Mouse (Mus musculus): ENCODE measurements around the gene Nol3.

Gene Nol3

DNA sequence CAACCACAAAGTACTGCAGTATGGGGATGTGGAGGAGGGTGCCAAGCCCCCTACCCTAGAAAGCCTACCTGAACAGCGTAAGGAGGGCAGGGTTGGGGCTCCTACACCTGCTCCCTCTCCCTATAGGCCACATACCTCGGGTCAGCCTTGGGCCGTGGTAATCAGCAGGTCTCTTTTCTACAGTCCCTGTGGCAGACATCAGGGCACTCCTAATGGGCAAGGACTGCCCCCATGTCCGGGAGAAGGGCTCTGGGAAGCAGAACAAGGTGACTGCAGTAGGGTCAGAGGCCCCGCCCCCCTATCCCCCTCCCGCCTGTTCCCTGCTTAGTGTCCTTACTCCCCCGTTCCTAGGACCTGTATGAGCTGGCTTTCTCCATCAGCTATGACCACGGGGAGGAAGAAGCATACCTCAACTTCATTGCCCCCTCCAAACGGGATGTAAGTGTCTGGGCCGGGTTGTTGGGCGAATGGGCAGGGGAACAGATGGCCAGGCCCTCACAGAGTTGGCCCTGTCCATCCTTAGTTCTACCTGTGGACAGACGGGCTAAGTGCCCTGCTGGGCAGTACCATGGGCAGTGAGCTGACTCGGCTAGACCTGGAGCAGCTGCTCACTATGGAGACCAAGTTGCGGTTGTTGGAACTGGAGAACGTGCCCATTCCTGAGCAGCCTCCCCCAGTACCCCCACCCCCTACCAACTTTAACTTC is 33.4 kb downstream of the Nol3 start:
- peak; percentile 90 to 93 for DNase-seq

DNA sequence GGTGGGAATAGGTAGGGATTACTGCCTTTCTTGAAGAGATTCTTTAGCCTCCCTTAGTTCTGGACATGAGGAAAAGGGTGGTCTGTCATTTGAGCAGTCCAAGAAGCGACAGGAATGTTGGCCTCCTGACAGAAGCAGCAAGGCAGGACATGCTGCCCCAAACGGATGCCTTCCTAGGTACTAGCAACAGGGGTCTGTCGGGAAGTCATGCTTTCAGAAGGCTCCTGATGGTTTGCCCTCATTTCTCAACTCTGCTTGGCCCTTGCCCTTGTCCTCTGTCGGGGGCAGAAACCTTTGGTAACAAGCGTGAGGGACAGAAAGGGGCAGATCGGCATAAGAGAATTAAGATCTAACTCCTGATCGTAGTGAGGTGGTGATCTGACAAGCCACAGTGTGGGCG is 34.2 kb downstream of the Nol3 start:
- peak in 1 of 2 experiments; percentile 54 for DNase-seq

DNA sequence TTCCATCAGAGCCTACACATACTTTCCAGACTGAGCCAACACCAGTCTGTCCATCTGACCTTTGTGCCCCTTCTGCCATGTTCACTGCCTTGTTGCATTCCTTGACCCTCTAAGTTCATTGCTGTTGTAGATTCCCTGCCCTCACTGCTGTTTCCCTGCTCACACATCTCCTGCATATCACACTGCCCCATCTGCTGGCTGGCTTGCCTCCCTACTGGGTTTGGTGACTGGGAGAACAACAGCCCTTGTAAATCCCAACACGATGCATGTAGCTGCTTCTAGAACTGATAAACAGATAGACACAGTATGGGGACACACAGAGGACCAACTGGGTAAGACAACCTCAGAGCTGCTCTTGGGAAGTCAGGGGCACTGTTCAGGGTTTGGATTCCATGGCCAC is 35.8 kb downstream of the Nol3 start:
- no peak for DNase-seq

DNA sequence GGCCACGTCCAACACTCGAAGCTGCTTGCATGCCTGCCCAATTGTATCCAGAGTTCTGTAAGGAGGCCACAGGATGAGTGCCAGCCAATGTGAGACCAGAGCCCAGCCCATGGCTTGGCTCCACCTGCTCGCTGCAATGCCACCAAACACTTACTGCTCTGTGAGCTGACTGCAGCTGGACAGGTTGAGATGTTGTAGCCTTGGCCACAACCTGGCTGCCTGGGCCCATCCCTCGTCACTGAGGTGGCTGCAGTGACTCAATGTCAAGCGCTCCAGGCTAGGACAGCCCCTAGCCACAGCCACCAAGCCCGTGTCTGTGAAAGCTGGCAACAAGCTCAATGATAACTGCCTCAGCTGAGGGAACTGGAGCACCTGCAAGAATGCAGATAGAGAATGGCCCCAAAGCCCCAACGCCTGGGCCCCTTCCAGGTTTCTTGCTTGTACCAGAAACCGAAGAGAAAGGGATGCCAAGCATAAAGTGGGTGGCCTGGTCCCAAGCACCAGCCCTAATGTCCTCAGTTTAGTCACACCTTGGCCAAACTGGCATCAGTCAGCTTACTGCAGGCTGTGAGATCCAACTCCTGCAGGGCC is 37.0 kb downstream of the Nol3 start:
- DNase-seq: no peak

DNA sequence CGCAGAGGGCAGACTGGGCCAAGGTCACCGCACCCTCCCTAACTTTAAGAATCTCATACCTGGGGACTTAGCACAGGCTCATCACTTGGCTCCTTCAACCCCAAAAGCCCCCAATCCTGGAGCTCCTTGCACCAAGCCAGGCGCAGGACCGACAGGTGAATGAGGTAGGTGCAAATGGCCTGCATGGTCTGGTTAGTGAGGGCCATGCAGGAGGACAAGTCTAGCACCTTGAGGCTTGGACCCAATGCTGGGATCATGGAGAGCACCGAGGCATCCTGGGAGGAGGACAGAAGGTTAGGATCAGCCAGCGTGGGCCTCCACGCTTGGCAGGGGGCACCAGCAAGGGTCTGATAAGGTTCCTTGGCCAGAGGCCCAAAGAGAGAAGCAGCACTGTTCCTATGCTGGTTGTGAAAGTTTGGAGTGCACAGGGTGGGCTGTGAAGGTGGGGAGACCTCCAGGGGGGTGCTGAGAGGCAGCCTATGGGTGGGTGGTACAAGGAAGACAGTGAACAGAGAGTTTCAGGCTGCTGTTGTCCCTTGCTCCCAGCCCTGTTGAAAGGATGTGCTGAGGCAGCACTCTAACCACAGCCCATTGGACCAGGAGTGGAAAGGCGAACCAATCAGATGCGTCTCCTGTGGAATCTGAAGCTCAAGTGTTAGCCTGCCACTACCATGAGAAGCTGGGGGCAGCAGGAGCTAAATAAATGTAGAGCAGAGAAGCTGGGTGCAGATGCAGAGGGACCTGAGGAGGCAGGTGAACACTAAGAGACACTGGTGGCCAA is 37.9 kb downstream of the Nol3 start:
- DNase-seq: no peak

DNA sequence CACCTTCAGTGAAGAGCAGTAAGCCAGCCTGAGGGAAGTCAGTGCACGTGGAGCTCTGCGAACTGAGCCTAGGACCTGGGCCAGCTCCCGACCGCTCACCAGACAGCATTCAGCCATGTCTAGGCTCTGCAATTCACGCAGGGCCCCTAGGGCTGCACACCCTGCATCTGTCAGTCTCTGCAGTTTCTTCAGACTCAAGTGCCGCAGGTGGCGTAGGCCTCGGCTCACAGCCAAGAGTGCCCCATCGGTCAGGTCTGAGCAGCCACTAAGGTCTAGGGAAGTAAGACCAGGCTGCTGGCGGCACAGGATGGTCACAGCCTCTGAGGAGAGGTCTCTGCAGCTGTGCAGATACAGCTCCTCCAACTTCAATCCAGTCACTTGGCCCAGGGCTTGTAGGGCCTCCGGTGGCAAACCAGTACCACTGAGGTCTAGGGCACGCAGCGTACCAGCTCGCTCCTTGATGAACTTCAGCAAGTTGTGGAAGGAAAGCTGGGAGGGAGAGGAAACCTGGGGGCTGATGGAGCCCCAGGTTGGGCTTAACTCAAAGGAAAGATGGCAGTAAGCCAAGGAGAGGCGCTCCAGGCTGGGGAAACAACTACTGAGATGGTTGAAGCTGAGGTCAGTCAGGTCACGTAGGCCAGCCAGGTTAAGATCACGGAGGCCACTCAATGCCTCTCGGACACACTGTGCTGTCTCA is 39.3 kb downstream of the Nol3 start:
- peak in 1 of 2 experiments; percentile 57 for DNase-seq

DNA sequence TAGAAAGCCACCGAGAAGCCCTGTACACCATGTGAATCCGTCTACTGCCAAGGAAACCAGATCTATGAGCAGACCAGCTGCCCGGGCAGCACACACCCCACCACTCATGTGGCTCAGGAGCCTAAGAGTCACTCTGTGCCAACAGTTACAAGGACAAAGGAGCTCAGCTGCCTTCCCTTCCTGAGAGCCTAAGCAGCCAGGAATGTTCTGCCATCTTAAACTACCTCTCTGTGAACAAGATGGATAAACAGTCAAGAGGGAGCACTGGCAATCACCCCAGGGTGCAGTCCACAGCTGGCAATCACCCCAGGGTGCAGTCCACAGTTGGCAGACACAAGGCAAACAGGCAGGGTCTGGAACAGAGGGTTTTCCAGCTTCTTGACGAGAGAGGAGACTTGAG is 42.0 kb downstream of the Nol3 start:
- DNase-seq: peak; percentile 47 to 53

DNA sequence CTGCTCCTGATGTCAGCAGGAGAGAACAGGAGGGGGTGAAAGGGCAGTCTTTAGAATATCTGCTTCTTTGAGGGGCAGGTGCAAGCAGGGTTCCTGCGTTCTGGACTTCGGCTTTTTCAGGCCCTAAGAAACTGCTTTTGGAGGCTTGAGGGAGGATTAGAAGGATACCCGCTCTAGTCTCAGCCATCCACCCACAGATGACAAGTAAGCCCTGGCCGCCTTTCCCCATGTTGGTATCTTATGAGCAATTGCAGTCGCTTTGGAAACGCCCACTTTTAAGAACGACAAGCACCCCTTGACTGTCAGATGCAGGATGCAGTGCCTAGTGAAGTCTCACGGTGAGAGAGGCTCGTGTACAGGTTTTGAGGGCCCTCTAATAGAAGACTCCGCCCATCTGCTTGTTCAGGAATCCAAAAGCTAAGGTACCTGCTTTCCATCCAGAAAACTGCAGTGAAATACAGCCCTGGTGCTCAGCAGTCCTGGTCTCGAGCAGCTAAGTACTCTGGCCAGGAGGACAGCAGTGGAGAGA is 42.8 kb downstream of the Nol3 start:
- DNase-seq: no peak

DNA sequence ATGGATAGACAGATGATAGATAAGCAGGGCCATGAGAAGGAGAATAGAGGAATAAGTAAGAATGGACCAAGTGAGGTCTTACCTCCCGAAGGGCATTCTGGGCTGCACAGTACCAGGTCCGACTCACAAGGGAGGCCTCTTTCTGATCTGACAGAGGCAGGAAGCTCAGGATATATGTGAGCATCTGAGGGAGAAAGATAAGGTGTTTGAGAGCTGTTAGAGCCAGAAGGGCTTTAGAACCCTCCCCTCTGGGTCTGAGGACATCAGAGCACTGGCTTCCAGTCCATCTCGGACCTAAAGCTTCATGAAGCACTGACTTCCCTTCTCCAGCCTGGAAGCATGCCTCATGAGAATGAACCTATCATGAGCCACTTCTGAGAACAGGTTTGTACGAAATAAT is 47.2 kb downstream of the Nol3 start:
- DNase-seq: no peak

DNA sequence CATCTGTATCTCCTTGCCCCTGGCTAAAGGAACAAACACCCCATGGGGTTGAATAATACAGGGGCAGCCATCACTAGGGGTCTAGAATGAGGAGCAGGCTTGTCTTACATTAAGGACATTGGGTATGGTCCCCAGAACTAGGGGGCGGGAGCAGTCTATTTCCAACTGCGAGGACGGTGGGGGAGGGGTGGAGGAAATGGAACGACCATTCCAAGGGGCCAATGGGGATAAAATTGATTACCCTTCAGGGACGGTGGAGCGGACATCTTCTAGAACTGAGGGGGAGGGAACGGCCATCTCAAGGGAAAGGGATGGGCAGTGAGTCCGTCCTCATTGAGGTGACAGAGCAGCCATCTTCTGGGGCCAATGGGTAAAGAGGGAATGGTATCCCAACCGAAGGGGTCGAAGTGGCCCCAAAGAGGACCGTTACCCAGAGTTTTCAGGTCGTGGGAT is 49.7 kb downstream of the Nol3 start:
- DNase-seq: peak; percentile 73 to 74

DNA sequence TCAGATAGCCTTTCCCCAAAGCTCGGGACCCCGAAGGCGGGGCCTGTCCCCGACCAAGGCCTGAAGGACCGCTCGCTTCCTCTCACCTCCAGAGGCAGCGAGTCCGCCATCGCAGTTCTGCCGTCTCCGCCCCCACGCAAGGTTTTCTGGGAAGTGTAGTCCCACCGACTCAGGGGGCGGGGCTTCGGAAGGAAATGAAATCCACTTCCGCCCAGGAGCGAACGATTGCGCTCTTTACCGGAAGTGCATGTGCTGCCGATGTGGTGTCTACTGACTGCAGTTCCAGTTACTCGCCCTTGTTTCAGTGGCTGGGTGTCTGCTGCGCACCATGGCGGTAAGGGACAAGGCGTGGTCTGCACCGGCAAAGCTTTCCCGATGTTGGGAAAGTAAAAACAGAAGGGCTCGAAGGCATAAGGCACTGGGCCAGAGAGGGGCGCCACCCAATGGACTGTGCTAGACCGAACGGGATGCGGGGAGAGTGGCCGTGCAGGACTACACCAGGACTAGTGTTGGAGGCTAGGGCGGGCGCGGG is 50.3 kb downstream of the Nol3 start, which contains the start of the genes Lrrc29 and Tmem208:
Lrrc29 (minus strand) TSS at position 138 of the 532 bp plus-strand sequence.
Tmem208 (plus strand) TSS at position 214 of the 532 bp plus-strand sequence.
- DNase-seq: peak; percentile 99 to 100

DNA sequence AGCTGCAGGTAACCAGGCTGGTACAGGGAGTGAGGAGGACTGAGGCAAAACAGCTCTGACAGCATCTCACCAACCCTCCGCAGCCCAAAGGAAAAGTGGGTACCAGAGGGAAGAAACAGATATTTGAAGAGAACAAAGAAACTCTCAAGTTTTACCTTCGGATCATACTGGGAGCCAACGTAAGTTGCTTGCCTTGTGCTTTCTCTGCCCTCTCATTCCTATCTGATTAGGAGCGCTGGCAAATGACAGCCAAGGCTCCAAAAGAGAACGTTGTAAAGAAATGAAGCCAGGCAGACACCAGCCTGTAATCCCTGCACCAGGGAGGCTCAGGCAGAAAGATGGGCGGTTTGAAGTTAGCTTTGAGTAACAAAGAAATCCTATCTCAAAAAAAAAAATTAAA is 51.0 kb downstream of the Nol3 start:
- no peak for DNase-seq

DNA sequence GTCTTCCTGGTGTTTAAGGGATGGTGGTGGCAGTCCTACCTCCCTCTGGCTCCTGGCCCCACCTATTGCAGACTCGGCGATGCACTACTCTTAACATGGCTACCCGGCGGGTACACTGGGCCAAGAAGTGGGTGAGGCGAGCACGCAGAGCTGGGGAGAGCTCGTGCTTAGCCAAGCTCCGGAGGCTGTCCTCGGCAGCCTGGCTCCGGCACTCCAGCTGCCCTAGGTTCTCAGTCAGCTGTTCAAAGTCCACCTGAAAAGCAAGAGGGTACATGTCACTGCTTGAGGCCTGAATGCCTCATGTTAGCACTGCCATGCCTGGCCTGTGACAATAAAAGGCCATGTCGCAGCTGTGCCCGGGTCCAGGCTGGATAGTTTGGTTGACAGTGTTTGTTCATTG is 54.4 kb downstream of the Nol3 start:
- DNase-seq: no peak

DNA sequence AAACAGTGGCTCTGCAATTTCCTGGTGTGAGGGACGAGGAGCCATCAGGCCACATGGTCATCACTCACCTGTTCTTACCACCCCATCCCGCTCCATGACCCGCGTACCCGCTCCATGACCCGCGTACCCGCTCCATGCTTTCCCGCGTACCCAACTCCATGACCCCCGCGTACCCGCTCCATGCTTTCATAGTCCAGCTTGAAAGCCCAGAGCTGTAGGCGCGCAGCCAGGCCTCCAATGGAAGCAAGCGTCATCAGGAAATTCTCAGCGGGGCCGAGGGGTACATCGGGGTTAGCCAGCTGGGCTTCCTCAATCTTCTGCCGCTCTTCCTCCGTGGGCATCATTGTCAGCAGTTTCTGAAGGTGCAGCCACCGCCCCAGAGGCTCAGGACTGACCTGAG is 55.5 kb downstream of the Nol3 start:
- DNase-seq: no peak
